Mouse (Mus musculus) bone marrow, adult 2 months (tissue): Measurements from ENCODE around the gene Arhgef3.

Experiments used
- CTCF ChIP-seq: fragments of 200-500 bp; IDR thresholded peaks from 2 replicates; pipeline ENCODE4 v1.5.1; 2011; ENCODE audit warnings: low read length, control low read depth; ENCODE audit not compliant: control insufficient read depth, insufficient read depth
- POLR2A ChIP-seq: fragments of 200-500 bp; IDR thresholded peaks from 2 replicates; pipeline ENCODE4 v1.6.1; 2011; ENCODE audit warnings: low read depth, mild to moderate bottlenecking, control low read depth, low read length, borderline replicate concordance; ENCODE audit not compliant: control insufficient read depth

DNA sequence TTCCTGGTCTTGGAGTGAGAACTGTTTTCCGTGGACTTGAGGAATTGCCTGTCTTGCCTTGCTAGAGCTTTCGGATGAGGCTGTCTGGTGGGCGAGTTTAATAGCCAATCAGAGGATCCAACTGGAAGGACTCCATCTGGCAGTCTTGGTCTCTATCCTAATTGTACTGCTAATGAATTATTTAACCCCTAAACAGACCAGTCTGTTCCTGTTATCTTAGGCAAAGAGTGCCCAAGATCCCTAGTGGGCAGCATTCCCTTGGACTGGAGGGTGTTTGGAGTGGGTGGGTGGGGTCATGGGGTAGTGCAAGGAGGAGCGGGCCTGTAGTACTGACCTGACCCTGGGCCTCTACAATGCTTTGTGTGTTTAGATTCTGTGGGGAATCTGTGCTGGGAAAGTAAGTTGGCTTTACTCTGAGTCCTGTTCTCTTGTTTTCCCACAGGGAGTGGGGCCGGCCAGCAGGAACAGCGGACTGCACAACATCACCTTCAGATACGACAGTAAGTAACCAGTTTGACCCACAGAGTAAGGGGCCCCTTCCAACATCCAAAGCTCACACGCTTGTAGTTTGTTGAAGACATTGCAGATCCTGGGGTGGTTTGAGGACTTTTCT lies 38.7 kb upstream of the Arhgef3 start:
- TF ChIP-seq CTCF (no peak), POLR2A (no peak)
